Mouse (Mus musculus) hindbrain, embryonic 15.5 days (tissue): ENCODE data around the gene Bcat2. TPM values are rescaled to one million over a fixed set of nuclear protein-coding genes. Genes with fewer than 3 reads are reported as not detected.
A peak's percentile ranks its signal among the peaks of the same experiment; 100 is the strongest.

Experiments
- ATAC-seq: fragments of 200-750 bp; cut with Nextera tagmentation; 2 replicates; pipeline ENCODE4 v1.8.0; 2017; ENCODE audit warnings: low read depth, moderate number of reproducible peaks, moderate TSS enrichment; ENCODE audit not compliant: low FRiP score
- H3K27ac ChIP-seq: fragments of 300-500 bp; sonication (generic); replicated peaks from 2 replicates; pipeline ENCODE4 v1.5.1; 2015; ENCODE audit warnings: mild to moderate bottlenecking, inconsistent platforms
- H3K27me3 ChIP-seq: fragments of 300-500 bp; sonication (generic); 2 replicates; pipeline ENCODE4 v1.6.1; 2015; ENCODE audit warnings: control low read depth, inconsistent platforms
- H3K36me3 ChIP-seq: fragments of 300-500 bp; sonication (generic); 2 replicates; pipeline ENCODE4 v1.6.1; 2015; ENCODE audit warnings: control low read depth, inconsistent platforms
- H3K4me1 ChIP-seq: fragments of 300-500 bp; sonication (generic); replicated peaks from 2 replicates; pipeline ENCODE4 v1.6.1; 2015; ENCODE audit warnings: control low read depth, inconsistent platforms
- H3K4me2 ChIP-seq: fragments of 300-500 bp; sonication (generic); 2 replicates; pipeline ENCODE4 v1.6.1; 2015; ENCODE audit warnings: moderate library complexity, mild to moderate bottlenecking, inconsistent platforms
- H3K4me3 ChIP-seq: fragments of 300-500 bp; sonication (generic); 2 replicates; pipeline ENCODE4 v1.5.1; 2015; ENCODE audit warnings: mild to moderate bottlenecking, inconsistent platforms
- H3K9ac ChIP-seq: fragments of 300-500 bp; sonication (generic); 2 replicates; pipeline ENCODE4 v1.6.1; 2015; ENCODE audit warnings: inconsistent platforms
- H3K9me3 ChIP-seq: fragments of 300-500 bp; sonication (generic); 2 replicates; pipeline ENCODE4 v1.6.1; 2016; ENCODE audit warnings: control low read depth, inconsistent platforms
- WGBS: fragments of 180-500 bp; shearing (Covaris S2); methylation state at CpG from one replicate; pipeline ENCODE4 v1.1.7; 2015; 5-methylcytosine and 5-hydroxymethylcytosine counted together
- polyA plus RNA-seq: library from polyadenylated mRNA; unstranded; fragments of >200 nt; fragmentation: Nextera tagmentation; extraction: Ambion mirVana; gene quantifications from 2 replicates; pipeline ENCODE4 v1.2.1, GENCODE M21; 2015

Gene Bcat2
- polyA plus RNA-seq, 1 experiment from 2014 or later, result 22.2 TPM

DNA sequence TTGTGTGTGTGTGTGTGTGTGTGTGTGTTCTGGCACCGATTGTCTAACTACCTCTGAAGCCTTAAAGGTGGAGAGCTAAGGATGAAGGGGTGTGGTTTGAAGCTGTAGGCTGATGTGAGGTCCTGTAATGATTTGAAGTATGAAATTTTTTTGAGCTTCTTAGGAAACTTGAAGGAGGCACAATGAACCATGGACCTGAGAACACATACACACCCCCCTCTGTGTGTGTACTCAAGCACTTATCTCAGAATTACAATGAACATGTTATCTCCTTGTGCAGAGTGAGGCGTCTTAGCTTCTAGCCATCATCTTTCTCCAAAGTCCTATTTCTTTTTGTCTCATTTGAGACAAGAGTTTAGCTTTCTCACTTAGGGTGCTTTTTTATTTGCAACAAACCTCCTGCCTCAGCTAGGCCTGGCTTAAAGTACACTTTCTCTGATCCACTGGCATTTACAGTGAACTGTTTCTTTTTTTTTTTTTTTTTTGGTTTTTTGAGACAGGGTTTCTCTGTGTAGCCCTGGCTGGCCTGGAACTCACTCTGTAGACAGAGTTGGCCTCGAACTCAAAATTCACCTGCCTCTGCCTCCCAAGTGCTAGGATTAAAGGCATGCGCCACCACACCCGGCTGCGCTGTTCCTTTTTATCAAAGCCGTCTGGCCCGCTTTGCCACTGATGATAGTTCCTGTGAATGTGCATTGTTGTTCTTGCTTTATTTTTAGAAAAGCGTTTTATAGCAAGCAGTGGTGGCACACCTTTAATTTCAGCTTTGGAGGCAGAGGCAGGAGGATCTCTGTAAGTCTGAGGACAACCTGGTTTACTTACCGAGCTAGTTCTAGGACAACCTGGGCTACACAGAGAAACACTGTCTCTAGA, 1.1 kb upstream of the Bcat2 start:
- Histone ChIP-seq H3K27me3 (0 out of 2 replicates have a peak, but pooled peaks cover 4% of the 10 kb centered on the region), H3K9ac (peak overlapping the region; percentile 51; the same call in 1 of the 2 replicates), H3K36me3 (no peaks in the 10 kb centered on the region), H3K4me2 (peak overlapping the region; percentile 95), H3K9me3 (no peaks in the 10 kb centered on the region), H3K27ac (peak overlapping the region; percentile 88), H3K4me3 (peak overlapping the region; percentile 53), H3K4me1 (peaks cover 32% of the 10 kb centered on the region)
- WGBS, result 81% methylated on average over 10 of the region's 10 CpGs
- no peak for ATAC-seq

DNA sequence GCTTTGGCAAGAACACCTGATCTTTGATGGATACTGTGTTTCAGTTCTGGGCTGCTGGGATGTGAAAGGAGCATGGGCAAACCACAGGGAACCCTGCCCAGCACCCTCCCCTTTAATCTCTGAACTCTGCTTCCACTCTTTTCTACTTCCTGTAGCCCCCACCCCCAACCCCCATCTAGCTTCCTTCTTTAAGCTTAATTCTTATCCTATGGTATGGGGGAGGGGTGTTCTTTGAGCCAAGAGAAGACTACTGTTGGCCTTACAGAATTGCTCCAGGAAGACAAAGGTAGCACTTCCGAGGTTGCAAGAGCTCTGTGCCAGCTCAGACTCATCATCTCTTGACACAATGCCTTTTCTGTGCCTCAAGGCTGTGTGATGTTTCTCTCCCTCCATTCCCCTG, 2.0 kb downstream of the Bcat2 start:
- no peak overlapping the region for H3K4me3 ChIP-seq
- no peak for ATAC-seq
- H3K27me3 ChIP-seq, result no peaks in the 10 kb centered on the region
- no peaks in the 10 kb centered on the region for H3K9me3 ChIP-seq
- no peaks in the 10 kb centered on the region for H3K36me3 ChIP-seq
- H3K27ac ChIP-seq, result no peak overlapping the region
- peak overlapping the region; percentile 72; the same call in 1 of the 2 replicates for H3K4me2 ChIP-seq
- H3K4me1 ChIP-seq, result peaks cover 32% of the 10 kb centered on the region
- H3K9ac ChIP-seq, result no peak overlapping the region
- WGBS, result 56% methylated on average over 1 of the region's 1 CpGs

DNA sequence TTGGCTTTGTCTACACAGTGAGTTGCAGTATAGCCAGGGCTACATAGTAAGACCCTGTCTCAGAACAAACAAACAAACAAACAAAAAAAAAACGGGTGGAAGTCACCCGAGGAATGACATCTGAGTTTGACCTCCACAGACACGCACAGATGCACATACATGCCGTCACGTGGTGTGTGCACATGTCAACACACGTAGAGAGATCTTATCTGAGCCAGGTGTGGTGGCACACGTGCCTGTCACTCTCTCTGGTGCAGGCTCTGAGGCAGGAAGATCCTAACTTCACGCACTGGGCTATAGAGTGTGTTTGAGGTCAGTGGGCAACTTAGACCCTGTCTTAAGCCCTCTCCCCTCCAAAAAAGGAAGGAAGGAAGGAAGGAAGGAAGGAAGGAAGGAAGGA, 4.0 kb downstream of the Bcat2 start:
- no peak overlapping the region for H3K27ac ChIP-seq
- WGBS, result 85% methylated on average over 8 of the region's 8 CpGs
- H3K9me3 ChIP-seq, result no peaks in the 10 kb centered on the region
- no peak overlapping the region for H3K9ac ChIP-seq
- no peaks in the 10 kb centered on the region for H3K36me3 ChIP-seq
- H3K4me3 ChIP-seq, result no peak overlapping the region
- ATAC-seq, result no peak
- peaks cover 16% of the 10 kb centered on the region for H3K4me1 ChIP-seq
- H3K27me3 ChIP-seq, result no peaks in the 10 kb centered on the region
- H3K4me2 ChIP-seq, result no peak overlapping the region

DNA sequence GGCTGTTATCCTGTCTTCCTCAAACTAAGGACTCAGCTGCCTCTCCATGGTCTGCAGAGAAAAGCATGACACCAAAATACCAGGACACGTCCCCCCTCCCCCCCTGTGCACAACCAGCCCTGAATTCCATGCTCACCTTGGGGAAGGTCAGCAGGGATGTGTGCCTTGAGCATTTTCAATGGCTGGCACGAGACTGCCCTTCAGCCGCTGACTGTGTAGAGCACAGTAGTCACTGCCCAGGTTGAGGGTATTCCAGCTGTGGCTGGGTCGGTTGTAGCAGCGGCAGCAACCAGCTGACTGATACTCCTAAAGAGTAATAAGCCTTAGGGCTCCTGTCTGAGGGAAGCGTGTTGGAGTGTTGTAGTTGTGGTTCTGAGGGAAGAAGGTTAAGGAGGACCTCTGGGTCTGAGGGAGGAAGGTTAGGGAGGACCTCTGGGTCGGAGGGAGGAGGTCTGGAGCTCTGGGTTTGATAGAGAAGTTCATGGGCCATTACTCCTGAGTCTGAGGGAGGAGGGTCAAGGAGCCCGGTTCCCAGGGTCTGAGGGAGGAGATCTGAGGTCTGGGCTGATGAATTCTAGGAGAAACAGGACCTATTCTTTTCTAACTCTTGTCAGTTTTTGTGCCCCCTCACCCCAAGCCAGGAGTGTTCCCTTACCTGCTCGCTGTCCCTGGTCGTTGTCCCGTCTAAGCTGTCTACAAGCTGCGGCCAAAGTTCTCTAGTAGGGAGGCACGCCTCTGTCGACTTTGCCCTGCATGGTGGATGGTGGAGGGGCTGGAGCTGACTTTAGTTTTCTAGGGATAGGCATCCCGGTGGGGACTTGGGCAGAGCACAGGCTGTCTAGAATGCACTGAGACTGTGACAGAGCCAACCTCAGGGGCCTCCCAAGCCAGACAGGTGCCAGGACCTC, 4.8 kb downstream of the Bcat2 start:
- no peaks in the 10 kb centered on the region for H3K9me3 ChIP-seq
- H3K4me1 ChIP-seq, result peaks cover 15% of the 10 kb centered on the region
- WGBS, result 86% methylated on average over 15 of the region's 15 CpGs
- no peak overlapping the region for H3K9ac ChIP-seq
- ATAC-seq, result no peak
- H3K36me3 ChIP-seq, result no peaks in the 10 kb centered on the region
- no peak overlapping the region for H3K4me3 ChIP-seq
- H3K27ac ChIP-seq, result no peak overlapping the region
- no peak overlapping the region for H3K4me2 ChIP-seq
- no peaks in the 10 kb centered on the region for H3K27me3 ChIP-seq

GRCm38 (mm10) chr7:45585923-45586322, 16.0 kb downstream of the Bcat2 start:
- Histone ChIP-seq H3K4me3 (no peak overlapping the region), H3K4me2 (no peak overlapping the region), H3K9me3 (no peaks in the 10 kb centered on the region), H3K27me3 (no peaks in the 10 kb centered on the region), H3K36me3 (peaks cover 16% of the 10 kb centered on the region; the same call in 1 of the 2 replicates), H3K27ac (no peak overlapping the region), H3K4me1 (peaks cover 9% of the 10 kb centered on the region), H3K9ac (no peak overlapping the region)
- no peak for ATAC-seq
- WGBS, result 92% methylated on average over 6 of the region's 6 CpGs

DNA sequence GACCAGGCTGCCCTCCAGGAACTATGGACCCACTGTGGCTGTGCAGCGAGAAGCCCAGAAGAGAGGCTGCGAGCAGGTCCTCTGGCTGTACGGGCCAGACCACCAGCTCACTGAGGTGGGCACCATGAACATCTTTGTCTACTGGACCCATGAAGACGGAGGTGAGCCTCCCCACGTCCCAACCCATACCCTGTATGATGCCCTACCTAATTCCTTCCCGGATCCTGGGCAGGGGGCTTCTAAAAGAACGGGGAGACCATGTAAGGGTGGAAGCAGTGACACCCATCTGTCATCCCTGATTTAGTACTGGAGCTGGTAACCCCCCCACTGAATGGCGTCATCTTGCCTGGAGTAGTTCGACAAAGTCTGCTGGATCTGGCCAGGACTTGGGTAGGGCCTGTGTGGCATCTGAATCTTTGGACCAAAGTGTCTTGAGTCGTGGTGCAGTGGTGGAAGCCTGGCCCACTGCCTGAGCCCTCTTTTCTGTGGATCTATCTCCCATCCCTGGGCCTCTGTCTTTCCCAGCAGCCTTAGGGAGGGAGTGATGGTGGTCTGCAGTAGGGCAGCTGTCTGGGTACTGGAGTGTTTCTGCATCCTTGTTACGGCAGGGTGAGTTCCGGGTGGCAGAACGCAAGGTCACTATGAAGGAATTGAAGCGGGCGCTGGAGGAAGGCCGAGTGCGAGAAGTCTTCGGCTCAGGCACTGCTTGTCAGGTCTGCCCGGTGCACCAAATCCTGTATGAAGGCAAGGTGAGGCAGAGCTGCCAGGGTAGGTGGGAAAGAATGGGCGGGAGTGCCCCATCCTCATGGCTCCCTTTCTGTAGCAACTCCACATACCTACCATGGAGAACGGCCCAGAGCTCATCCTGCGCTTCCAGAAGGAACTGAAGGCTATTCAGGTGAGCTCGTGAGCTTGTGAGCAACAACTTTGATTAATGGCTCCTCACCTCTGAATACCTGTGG, 18.0 kb downstream of the Bcat2 start:
- no peak overlapping the region for H3K9ac ChIP-seq
- no peaks in the 10 kb centered on the region for H3K27me3 ChIP-seq
- H3K4me3 ChIP-seq, result no peak overlapping the region
- peaks cover 11% of the 10 kb centered on the region; the same call in 1 of the 2 replicates for H3K36me3 ChIP-seq
- WGBS, result 94% methylated on average over 23 of the region's 23 CpGs
- no peak overlapping the region for H3K27ac ChIP-seq
- H3K9me3 ChIP-seq, result no peaks in the 10 kb centered on the region
- H3K4me2 ChIP-seq, result 0 out of 2 replicates have a peak overlapping the region, but pooled peaks have one; percentile 65
- peaks cover 9% of the 10 kb centered on the region for H3K4me1 ChIP-seq
- no peak for ATAC-seq

DNA sequence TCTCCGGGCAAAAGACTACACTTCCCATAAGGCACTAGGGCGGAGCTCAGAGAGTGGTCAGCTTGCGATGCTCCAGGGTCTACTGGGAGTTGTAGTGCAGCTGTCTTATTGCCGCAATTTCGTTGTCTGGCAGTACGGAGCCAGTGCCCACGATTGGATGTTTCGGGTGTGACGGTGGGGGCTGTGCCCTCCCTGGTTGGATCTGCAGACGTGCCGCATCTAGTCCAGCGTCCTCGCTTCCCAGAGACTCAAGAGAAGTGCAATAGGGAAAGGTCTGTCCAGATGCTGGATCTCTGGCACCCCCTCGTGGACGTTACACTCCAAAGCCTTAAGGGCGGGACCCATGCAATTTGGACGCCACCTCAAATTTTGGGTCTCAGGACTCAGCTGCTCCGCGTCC, 19.2 kb downstream of the Bcat2 start:
- H3K27ac ChIP-seq, result peak overlapping the region; percentile 82
- ATAC-seq, result peak; percentile 99
- WGBS, result 6% methylated on average over 19 of the region's 19 CpGs
- peak overlapping the region; percentile 43 for H3K4me3 ChIP-seq
- H3K27me3 ChIP-seq, result no peaks in the 10 kb centered on the region
- peaks cover 9% of the 10 kb centered on the region for H3K4me1 ChIP-seq
- no peaks in the 10 kb centered on the region for H3K9me3 ChIP-seq
- H3K4me2 ChIP-seq, result peak overlapping the region; percentile 65
- H3K36me3 ChIP-seq, result 0 out of 2 replicates have a peak, but pooled peaks cover 9% of the 10 kb centered on the region
- peak overlapping the region; percentile 46 for H3K9ac ChIP-seq

DNA sequence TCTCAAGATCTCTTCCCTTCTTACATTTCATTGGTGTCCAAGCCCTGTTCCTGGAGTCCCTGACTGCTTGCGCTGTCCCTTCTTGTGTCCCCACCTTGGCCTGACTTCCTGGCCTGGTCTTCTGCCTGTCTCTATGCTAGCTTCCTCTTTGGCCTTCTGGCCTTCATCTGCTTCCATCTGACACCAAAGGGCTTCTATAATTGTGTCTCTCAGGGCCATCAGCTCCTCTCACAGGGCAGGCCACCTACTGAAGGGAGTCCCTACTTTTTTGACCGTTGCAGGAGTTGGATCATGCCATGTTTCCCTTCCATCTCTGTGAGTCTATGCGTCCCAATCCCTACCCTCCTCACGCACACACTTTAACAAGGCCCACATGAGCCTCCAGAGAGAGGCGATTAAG, 19.9 kb downstream of the Bcat2 start:
- no peak overlapping the region; the same call in 1 of the 2 replicates for H3K4me2 ChIP-seq
- no peaks in the 10 kb centered on the region for H3K27me3 ChIP-seq
- H3K4me3 ChIP-seq, result no peak overlapping the region
- no peaks in the 10 kb centered on the region for H3K9me3 ChIP-seq
- 0 out of 2 replicates have a peak, but pooled peaks cover 4% of the 10 kb centered on the region for H3K36me3 ChIP-seq
- H3K4me1 ChIP-seq, result peaks cover 9% of the 10 kb centered on the region
- ATAC-seq, result no peak
- WGBS, result 98% methylated on average over 5 of the region's 5 CpGs
- no peak overlapping the region for H3K9ac ChIP-seq
- H3K27ac ChIP-seq, result peak overlapping the region; percentile 82

DNA sequence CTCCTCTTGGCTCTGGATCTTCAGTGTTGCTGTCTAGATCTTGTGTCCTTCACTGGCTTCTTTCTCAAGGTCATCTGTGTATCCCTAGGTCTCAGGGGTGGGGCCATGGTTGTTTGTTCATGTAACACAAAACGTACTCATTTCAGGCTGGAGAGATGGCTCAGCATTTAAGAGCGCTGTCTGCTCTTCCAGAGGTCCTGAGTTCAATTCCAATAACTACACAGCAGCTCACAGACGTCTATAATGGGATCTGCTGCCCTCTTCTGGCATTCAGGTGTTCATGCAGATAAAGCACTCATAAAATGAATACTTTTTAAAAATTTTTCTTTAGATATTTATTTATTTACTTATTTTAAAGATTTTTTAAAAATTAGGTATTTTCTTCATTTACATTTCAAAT, 20.9 kb downstream of the Bcat2 start:
- Histone ChIP-seq H3K4me1 (peaks cover 9% of the 10 kb centered on the region), H3K27me3 (no peaks in the 10 kb centered on the region), H3K4me2 (no peak overlapping the region), H3K9ac (no peak overlapping the region), H3K9me3 (no peaks in the 10 kb centered on the region), H3K4me3 (no peak overlapping the region), H3K27ac (no peak overlapping the region), H3K36me3 (no peaks in the 10 kb centered on the region)
- ATAC-seq, result no peak
- WGBS, result 63% methylated on average over 3 of the region's 3 CpGs

DNA sequence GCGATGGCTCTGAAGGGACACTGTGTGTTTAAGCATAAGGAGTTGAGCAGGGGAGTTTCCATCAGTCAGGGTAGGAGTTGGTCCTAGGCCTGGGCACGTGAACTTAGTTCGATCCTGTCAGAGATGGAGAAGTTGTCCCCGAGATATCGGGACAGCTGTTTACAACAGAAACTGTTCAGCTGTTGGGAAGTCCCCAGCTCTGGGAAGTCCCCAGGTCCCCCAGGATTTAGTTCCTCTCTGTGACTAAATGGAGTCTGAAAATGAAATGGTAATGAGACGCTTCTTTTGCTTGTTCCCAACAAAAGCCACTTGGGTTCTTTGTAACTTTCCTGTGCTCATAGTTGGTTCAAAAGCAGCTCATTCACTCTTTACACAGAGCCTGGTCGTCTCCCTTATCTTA, 21.9 kb downstream of the Bcat2 start:
- ATAC-seq, result no peak
- Histone ChIP-seq H3K9ac (no peak overlapping the region), H3K36me3 (no peaks in the 10 kb centered on the region), H3K4me1 (peaks cover 9% of the 10 kb centered on the region), H3K27ac (no peak overlapping the region), H3K4me2 (no peak overlapping the region), H3K9me3 (no peaks in the 10 kb centered on the region), H3K4me3 (no peak overlapping the region), H3K27me3 (no peaks in the 10 kb centered on the region)
- 76% methylated on average over 7 of the region's 7 CpGs for WGBS

DNA sequence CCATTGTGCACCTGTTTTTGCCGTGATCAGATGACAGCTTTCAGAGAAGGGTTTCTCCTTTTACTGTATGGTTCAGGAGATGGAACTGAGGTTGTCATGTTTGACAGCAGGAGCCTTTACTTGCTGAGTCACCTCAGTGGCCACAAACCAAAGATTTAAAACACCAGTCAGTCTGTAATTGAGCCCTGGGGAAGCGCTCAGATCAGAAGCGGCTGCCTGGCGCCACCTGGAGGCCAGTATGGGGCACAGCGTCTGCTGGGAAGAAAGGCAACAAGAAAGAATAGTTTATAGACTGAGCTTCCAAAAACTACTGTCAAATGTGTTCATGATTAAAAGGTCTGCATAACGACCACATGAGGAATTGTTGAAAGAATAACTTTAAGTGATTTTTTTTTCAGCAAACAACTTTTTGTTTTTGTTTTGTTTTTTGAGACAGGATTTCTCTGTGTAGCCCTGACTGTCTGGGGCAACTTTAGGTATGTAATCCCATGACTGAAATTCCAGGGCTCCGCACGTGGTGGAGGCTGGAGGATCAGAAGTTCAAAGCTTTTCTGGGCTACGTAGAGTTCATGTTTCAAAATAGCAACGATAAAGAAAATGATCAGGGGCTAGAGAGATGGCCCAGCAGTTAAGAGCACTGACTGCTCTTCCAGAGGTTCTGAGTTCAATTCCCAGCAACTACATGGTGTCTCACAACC, 23.3 kb downstream of the Bcat2 start:
- ATAC-seq, result no peak
- no peak overlapping the region for H3K4me2 ChIP-seq
- no peaks in the 10 kb centered on the region for H3K9me3 ChIP-seq
- WGBS, result 24% methylated on average over 10 of the region's 10 CpGs
- no peaks in the 10 kb centered on the region for H3K36me3 ChIP-seq
- H3K27me3 ChIP-seq, result no peaks in the 10 kb centered on the region
- H3K9ac ChIP-seq, result no peak overlapping the region
- no peak overlapping the region for H3K27ac ChIP-seq
- H3K4me3 ChIP-seq, result no peak overlapping the region
- H3K4me1 ChIP-seq, result peaks cover 9% of the 10 kb centered on the region
